Mouse (Mus musculus): ENCODE data around the gene Gm16181.
A peak's percentile ranks its signal among the peaks of the same experiment; 100 is the strongest.

Gm16181 gene

GRCm38 (mm10) chr17:35195631-35196320 lies 24.9 kb upstream of the Gm16181 start:
- DNase-seq = peak; percentile 85

- DNase-seq = no peak
Observed at GRCm38 (mm10) chr17:35196321-35196641, 24.4 kb upstream of the Gm16181 start.

GRCm38 (mm10) chr17:35197126-35197525 lies 23.5 kb upstream of the Gm16181 start:
- no peak for DNase-seq

- DNase-seq = no peak
Observed at GRCm38 (mm10) chr17:35198029-35198428, 22.6 kb upstream of the Gm16181 start.

GRCm38 (mm10) chr17:35198946-35199345 lies 21.7 kb upstream of the Gm16181 start:
- DNase-seq = no peak

GRCm38 (mm10) chr17:35200398-35200797 lies 20.2 kb upstream of the Gm16181 start:
- no peak for DNase-seq

- no peak for DNase-seq
Observed at GRCm38 (mm10) chr17:35201128-35201527, 19.5 kb upstream of the Gm16181 start.

- no peak for DNase-seq
Observed at GRCm38 (mm10) chr17:35201787-35202186, 18.8 kb upstream of the Gm16181 start, which contains the start of gene Tnf. TSS of gene Tnf (minus strand) at chr17:35202007.

GRCm38 (mm10) chr17:35202442-35202841 lies 18.2 kb upstream of the Gm16181 start:
- no peak for DNase-seq

GRCm38 (mm10) chr17:35204494-35205379 lies 15.9 kb upstream of the Gm16181 start, which contains the start of gene Lta:
TSS of gene Lta (minus strand) at chr17:35205351.
- no peak for DNase-seq

GRCm38 (mm10) chr17:35205380-35205769 lies 15.3 kb upstream of the Gm16181 start:
- DNase-seq = no peak

GRCm38 (mm10) chr17:35209785-35210535 lies 10.7 kb upstream of the Gm16181 start:
- DNase-seq = no peak

- DNase-seq = no peak
Observed at GRCm38 (mm10) chr17:35210593-35210992, 10.0 kb upstream of the Gm16181 start.

GRCm38 (mm10) chr17:35213071-35213470 lies 7.6 kb upstream of the Gm16181 start:
- DNase-seq = no peak

GRCm38 (mm10) chr17:35218516-35219193 lies 2.0 kb upstream of the Gm16181 start:
- peak; percentile 18 for DNase-seq

GRCm38 (mm10) chr17:35219601-35220041 lies 1.0 kb upstream of the Gm16181 start:
- DNase-seq = no peak

GRCm38 (mm10) chr17:35222299-35222698 lies 1.7 kb downstream of the Gm16181 start:
- no peak for DNase-seq

GRCm38 (mm10) chr17:35224641-35225040 lies 4.0 kb downstream of the Gm16181 start:
- no peak for DNase-seq

GRCm38 (mm10) chr17:35225456-35225855 lies 4.8 kb downstream of the Gm16181 start:
- no peak for DNase-seq

GRCm38 (mm10) chr17:35226561-35227046 lies 6.0 kb downstream of the Gm16181 start:
- DNase-seq = no peak

GRCm38 (mm10) chr17:35231022-35231421 lies 10.4 kb downstream of the Gm16181 start:
- no peak for DNase-seq

GRCm38 (mm10) chr17:35232043-35232442 lies 11.4 kb downstream of the Gm16181 start:
- peak; percentile 89 for DNase-seq
